Mouse (Mus musculus) G1E (cell line): ENCODE results near the gene D1Ertd622e. TPM values are rescaled to one million over a fixed set of nuclear protein-coding genes. Genes with fewer than 3 reads are reported as not detected.
"Not testable (repeated sequence)": the region's sequence is repeated elsewhere in the genome, so short reads cannot be mapped to it uniquely, and the experiment has no call there.

ENCODE experiments used
- ATAC-seq: 2 replicates; pipeline ENCODE4 v1.8.0; 2016; ENCODE audit warnings: mild to moderate bottlenecking; ENCODE audit not compliant: insufficient number of reproducible peaks, poor library complexity, low FRiP score, severe bottlenecking; ENCODE audit errors: extremely low read depth
- DNase-seq: peaks from one replicate; pipeline ENCODE4 v3.0.0; 2012; ENCODE audit warnings: low spot score
- H3K27me3 ChIP-seq: 2 replicates; pipeline ENCODE4 v1.6.1; 2012; ENCODE audit warnings: mild to moderate bottlenecking, low read length, inconsistent platforms; ENCODE audit not compliant: insufficient read depth
- H3K36me3 ChIP-seq: replicated peaks from 2 replicates; pipeline ENCODE3; 2012; ENCODE audit warnings: mild to moderate bottlenecking, inconsistent platforms
- H3K4me1 ChIP-seq: 2 replicates; pipeline ENCODE4 v1.6.1; 2012; ENCODE audit warnings: low read depth, low read length, inconsistent platforms, mixed read lengths; ENCODE audit not compliant: insufficient read depth
- H3K4me3 ChIP-seq: 2 replicates; pipeline ENCODE4 v1.5.1; 2012; ENCODE audit warnings: low read depth, mild to moderate bottlenecking, inconsistent platforms, low read length, moderate library complexity, mixed read lengths
- H3K9me3 ChIP-seq: replicated peaks from 2 replicates; pipeline ENCODE4 v1.6.1; 2012; ENCODE audit warnings: inconsistent platforms
- CTCF ChIP-seq: IDR thresholded peaks from 2 replicates; pipeline ENCODE4 v1.5.1; 2012; ENCODE audit warnings: low read depth, low read length, inconsistent platforms, mixed read lengths
- GATA1 ChIP-seq: IDR thresholded peaks from 2 replicates; pipeline ENCODE4 v1.6.1; 2012; ENCODE audit warnings: borderline replicate concordance, low read length, inconsistent platforms, mixed read lengths
- GATA2 ChIP-seq: IDR thresholded peaks from 2 replicates; pipeline ENCODE4 v1.6.1; 2012; ENCODE audit warnings: low read depth, low read length, inconsistent platforms, borderline replicate concordance
- POLR2AphosphoS5 ChIP-seq: IDR thresholded peaks from 2 replicates; pipeline ENCODE4 v1.6.1; 2012; ENCODE audit warnings: low read depth, low read length, inconsistent platforms; ENCODE audit not compliant: insufficient replicate concordance
- TAL1 ChIP-seq: conservative IDR thresholded peaks from 2 replicates; pipeline ENCODE4 v1.6.1; 2012; ENCODE audit warnings: low read depth, low read length, inconsistent platforms, mixed read lengths
- polyA plus RNA-seq: library from polyadenylated mRNA; stranded (reverse); fragments of >175 nt; gene quantifications from 2 replicates; pipeline ENCODE4 v1.2.3, GENCODE M21; 2012
- total RNA-seq, 2 experiments: library from RNA; stranded (forward) in 1 of 2; stranded (reverse) in 1 of 2; fragments of 200-1000 nt in 1 of 2; fragments of >200 nt in 1 of 2; fragmentation: Nextera tagmentation in 1 of 2; gene quantifications; 2 replicates each; pipeline ENCODE4 v1.2.3; 2014 to 2017

The D1Ertd622e gene
- total and polyA plus RNA-seq, 3 experiments: 2.6 to 12.4 (median 6.5) TPM

GRCm38 (mm10) chr1:97599101-97599500 lies 62.8 kb downstream of the D1Ertd622e start:
- ATAC-seq (no peak), DNase-seq (no peak)
- no peak for TF ChIP-seq TAL1
- TF ChIP-seq GATA1: no peak
- no peak for TF ChIP-seq CTCF
- no peak for TF ChIP-seq POLR2AphosphoS5
- no peak for TF ChIP-seq GATA2
- no peaks in the 10 kb centered on the region for H3K9me3 ChIP-seq
- no peaks in the 10 kb centered on the region for H3K36me3 ChIP-seq
- no peaks in the 10 kb centered on the region for H3K27me3 ChIP-seq
- H3K4me1 ChIP-seq: no peaks in the 10 kb centered on the region
- no peak overlapping the region for H3K4me3 ChIP-seq

GRCm38 (mm10) chr1:97588561-97588960 lies 73.3 kb downstream of the D1Ertd622e start:
- Histone ChIP-seq H3K27me3 (no peaks in the 10 kb centered on the region), H3K36me3 (no peaks in the 10 kb centered on the region), H3K9me3 (no peaks in the 10 kb centered on the region), H3K4me1 (no peaks in the 10 kb centered on the region), H3K4me3 (no peak overlapping the region)
- ATAC-seq (no peak), DNase-seq (no peak)
- TF ChIP-seq CTCF: no peak
- TF ChIP-seq TAL1: no peak
- no peak for TF ChIP-seq POLR2AphosphoS5
- TF ChIP-seq GATA1: no peak
- TF ChIP-seq GATA2: no peak

- no peaks in the 10 kb centered on the region for H3K36me3 ChIP-seq
- H3K4me1 ChIP-seq: no peaks in the 10 kb centered on the region
- TF ChIP-seq POLR2AphosphoS5 (no peak), TAL1 (no peak), GATA2 (no peak), CTCF (no peak), GATA1 (no peak)
- no peak for DNase-seq
- H3K27me3 ChIP-seq: no peaks in the 10 kb centered on the region
- ATAC-seq: no peak
- H3K9me3 ChIP-seq: no peaks in the 10 kb centered on the region
- H3K4me3 ChIP-seq: no peak overlapping the region
Observed at GRCm38 (mm10) chr1:97585106-97585505, 76.8 kb downstream of the D1Ertd622e start.

- H3K9me3 ChIP-seq: no peaks in the 10 kb centered on the region
- no peak overlapping the region for H3K4me3 ChIP-seq
- H3K4me1 ChIP-seq: no peaks in the 10 kb centered on the region
- TF ChIP-seq CTCF: no peak
- no peaks in the 10 kb centered on the region for H3K27me3 ChIP-seq
- DNase-seq (no peak), ATAC-seq (no peak)
- H3K36me3 ChIP-seq: no peaks in the 10 kb centered on the region
Observed at GRCm38 (mm10) chr1:97584171-97584570, 77.7 kb downstream of the D1Ertd622e start.

DNA sequence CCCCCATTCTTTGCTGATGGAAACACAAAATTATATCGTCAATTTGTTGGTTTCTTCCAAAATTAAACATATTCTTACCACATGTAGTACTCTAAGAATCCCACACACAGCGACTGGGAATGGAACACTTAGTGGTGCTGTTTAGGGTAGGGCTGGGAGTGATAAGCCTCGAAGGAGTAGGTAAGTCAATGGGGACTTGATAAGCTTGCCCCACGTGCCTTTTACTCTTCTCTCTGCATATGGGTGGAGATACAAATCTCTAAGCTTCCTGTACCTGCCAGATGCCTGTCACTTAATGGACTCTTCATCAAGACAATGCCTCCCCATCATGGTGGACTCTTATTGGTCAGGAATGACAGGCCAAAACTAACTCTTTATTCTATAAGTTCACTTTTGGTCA lies 78.8 kb downstream of the D1Ertd622e start:
- Histone ChIP-seq H3K36me3 (no peaks in the 10 kb centered on the region), H3K27me3 (no peaks in the 10 kb centered on the region), H3K9me3 (no peaks in the 10 kb centered on the region), H3K4me3 (no peak overlapping the region), H3K4me1 (no peaks in the 10 kb centered on the region)
- DNase-seq: no peak
- TF ChIP-seq TAL1 (no peak), CTCF (no peak), POLR2AphosphoS5 (no peak), GATA2 (no peak)
- no peak for ATAC-seq

DNA sequence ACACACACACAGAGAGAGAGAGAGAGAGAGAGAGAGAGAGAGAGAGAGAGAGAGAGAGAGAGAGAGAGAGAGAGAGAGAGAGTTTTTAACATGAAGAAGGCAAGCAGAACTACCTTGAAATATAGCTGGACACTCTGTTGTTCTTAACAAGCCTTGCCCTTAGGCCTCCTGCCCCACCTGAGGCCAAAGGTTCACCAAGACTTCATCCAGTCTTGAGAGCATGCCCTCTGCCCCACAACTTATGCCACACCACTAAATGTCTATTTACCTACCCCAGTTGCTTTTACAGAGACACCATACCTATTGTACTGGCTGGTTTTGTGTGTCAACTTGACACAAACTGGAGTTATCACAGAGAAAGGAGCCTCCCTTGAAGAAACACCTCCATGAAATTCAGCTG lies 81.2 kb downstream of the D1Ertd622e start:
- not testable (repeated sequence) for ATAC-seq, H3K9me3 ChIP-seq

DNA sequence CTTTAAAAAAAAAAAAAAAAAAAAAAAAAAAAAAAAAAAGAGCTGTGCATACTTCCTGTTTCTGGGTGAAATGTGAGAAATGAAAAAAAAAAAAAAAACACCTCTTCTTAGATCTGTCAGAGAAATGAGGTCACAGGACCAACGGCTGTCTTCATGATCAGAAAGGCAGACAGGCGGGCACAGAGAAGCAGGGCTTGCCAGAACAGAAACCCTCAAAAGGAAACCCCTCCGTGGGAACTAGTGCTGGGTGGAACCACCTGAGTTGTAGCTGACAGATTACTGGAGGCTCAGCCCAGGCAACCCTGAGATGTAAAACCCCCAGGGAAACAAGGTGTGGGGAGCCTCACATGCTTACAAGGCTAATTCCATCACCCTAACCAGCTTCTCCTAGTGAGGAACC lies 81.6 kb downstream of the D1Ertd622e start:
- no peak for TF ChIP-seq GATA1
- no peak for TF ChIP-seq TAL1
- TF ChIP-seq CTCF: no peak
- no peak for TF ChIP-seq GATA2
- no peak for TF ChIP-seq POLR2AphosphoS5
- H3K4me3 ChIP-seq: no peak overlapping the region
- no peak for ATAC-seq

More for the DNA sequence above, 81.2 kb downstream of the D1Ertd622e start:
- not testable (repeated sequence) for H3K36me3 ChIP-seq, H3K4me3 ChIP-seq, DNase-seq, H3K27me3 ChIP-seq, H3K4me1 ChIP-seq

More for the DNA sequence above, 81.6 kb downstream of the D1Ertd622e start:
- no peaks in the 10 kb centered on the region for H3K36me3 ChIP-seq
- no peaks in the 10 kb centered on the region for H3K27me3 ChIP-seq
- 0 out of 2 replicates have a peak, but pooled peaks cover 4% of the 10 kb centered on the region for H3K9me3 ChIP-seq
- no peaks in the 10 kb centered on the region for H3K4me1 ChIP-seq
- DNase-seq: no peak
